ENCODE assay signal across 9 mouse cellular contexts in the genomic region with DNA sequence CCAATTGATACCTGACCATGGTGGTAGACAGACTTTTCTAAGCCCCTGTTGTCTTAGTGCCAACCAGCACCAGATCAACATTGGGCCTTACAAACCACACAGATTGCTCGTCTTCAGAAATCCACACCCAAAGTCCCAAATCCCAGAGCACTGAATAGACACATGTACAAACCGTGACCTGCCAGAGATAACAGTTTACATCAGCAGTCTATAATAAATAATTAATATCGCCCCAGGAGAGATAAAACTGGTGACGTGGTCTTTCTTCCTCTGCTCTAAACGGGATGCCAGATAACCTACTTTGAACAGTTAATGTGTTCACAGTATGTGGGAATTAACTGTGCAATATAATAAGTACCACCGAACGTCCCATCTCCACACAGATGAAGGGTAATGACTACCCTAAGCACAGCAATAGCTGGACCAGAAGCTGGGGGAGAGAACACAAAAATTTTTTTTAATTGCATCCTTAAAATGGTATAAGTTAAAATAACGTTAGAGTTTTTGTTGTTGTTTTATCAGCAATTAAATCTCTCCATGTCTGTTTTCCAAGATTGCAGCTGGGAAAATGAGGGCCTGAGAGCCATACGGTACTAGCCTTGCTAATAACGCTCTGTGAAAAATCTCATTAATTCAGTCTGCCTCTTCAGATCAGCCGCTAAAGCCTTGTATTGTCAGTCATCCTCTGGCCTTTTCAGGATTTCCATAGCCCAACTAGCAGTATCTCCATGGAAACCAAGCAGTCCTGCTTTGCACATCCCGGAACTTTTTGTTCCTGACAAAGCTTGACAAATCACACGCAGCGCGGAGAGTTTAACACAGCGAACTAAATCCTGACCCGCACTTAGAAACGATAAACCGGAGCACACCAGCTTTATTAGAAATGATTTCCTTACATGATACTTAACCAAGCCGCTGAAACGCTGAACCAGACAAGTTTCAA.
DNase-seq lines count a peak whose midpoint lies in the region; ATAC-seq lines count a peak whose summit lies in the region.
"Had no signal": no experiment of that assay in that cellular context is flagged by ENCODE, and none has a peak within 500 bp of the region (broad histone marks: within the 10 kb centered on the region; RNA-seq: fewer than 3 reads in every experiment).

No protein-coding gene starts in this region.

- peak; percentile 93 for ATAC-seq in forebrain, embryonic 13.5 days
- peak; percentile 84 for ATAC-seq in hindbrain, embryonic 14.5 days (ENCODE audit: low FRiP score)
- no peak for ATAC-seq in limb, embryonic 13.5 days (ENCODE audit: low FRiP score, low read depth)

- H3K4me2 ChIP-seq in forebrain, embryonic 13.5 days = peak overlapping the region; percentile 59
- H3K4me2 ChIP-seq in hindbrain, embryonic 14.5 days (replicated peaks) = peak overlapping the region; percentile 44
- H3K4me2 ChIP-seq in limb, embryonic 13.5 days (replicated peaks) = peak overlapping the region; percentile 49
- H3K4me2 ChIP-seq: liver, embryonic 15.5 days had no signal

- no peaks in the 10 kb centered on the region for H3K36me3 ChIP-seq in forebrain, embryonic 13.5 days (ENCODE audit: poor library complexity, severe bottlenecking)
- no peaks in the 10 kb centered on the region for H3K36me3 ChIP-seq in hindbrain, embryonic 14.5 days (replicated peaks; ENCODE audit: control insufficient read depth, insufficient read depth)
- H3K36me3 ChIP-seq in limb, embryonic 13.5 days = no peaks in the 10 kb centered on the region
- H3K36me3 ChIP-seq: liver, embryonic 15.5 days had no signal

- no peaks in the 10 kb centered on the region for H3K9me3 ChIP-seq in forebrain, embryonic 13.5 days (replicated peaks)
- no peaks in the 10 kb centered on the region for H3K9me3 ChIP-seq in hindbrain, embryonic 14.5 days (ENCODE audit: control insufficient read depth, low read length)
- no peaks in the 10 kb centered on the region for H3K9me3 ChIP-seq in limb, embryonic 13.5 days
- H3K9me3 ChIP-seq: liver, embryonic 15.5 days had no signal

- peak overlapping the region; percentile 94 for H3K27ac ChIP-seq in forebrain, embryonic 13.5 days
- H3K27ac ChIP-seq in hindbrain, embryonic 14.5 days = peak overlapping the region; percentile 67
- no peak overlapping the region for H3K27ac ChIP-seq in limb, embryonic 13.5 days
- H3K27ac ChIP-seq: liver, embryonic 15.5 days had no signal

- H3K4me3 ChIP-seq in forebrain, embryonic 13.5 days = peak overlapping the region; percentile 19
- H3K4me3 ChIP-seq in hindbrain, embryonic 14.5 days (replicated peaks; ENCODE audit: low read length) = peak overlapping the region; percentile 9; the same call in 1 of the 2 replicates
- H3K4me3 ChIP-seq in limb, embryonic 13.5 days = peak overlapping the region; percentile 3
- H3K4me3 ChIP-seq: liver, embryonic 15.5 days had no signal

- WGBS in forebrain, embryonic 13.5 days = 2% methylated on average over 21 of the region's 21 CpGs
- 5% methylated on average over 21 of the region's 21 CpGs for WGBS in hindbrain, embryonic 14.5 days
- WGBS in limb, embryonic 13.5 days = 17% methylated on average over 21 of the region's 21 CpGs

- peak overlapping the region; percentile 51 for H3K9ac ChIP-seq in forebrain, embryonic 13.5 days
- no peak overlapping the region for H3K9ac ChIP-seq in hindbrain, embryonic 14.5 days
- H3K9ac ChIP-seq in limb, embryonic 13.5 days = no peak overlapping the region
- H3K9ac ChIP-seq: liver, embryonic 15.5 days had no signal

- H3K4me1 ChIP-seq in forebrain, embryonic 13.5 days = peaks cover 41% of the 10 kb centered on the region
- peaks cover 34% of the 10 kb centered on the region for H3K4me1 ChIP-seq in hindbrain, embryonic 14.5 days (replicated peaks; ENCODE audit: control insufficient read depth, insufficient read depth, low read length)
- H3K4me1 ChIP-seq in limb, embryonic 13.5 days = peaks cover 21% of the 10 kb centered on the region
- H3K4me1 ChIP-seq: liver, embryonic 15.5 days had no signal

- DNase-seq in cerebellum, postnatal 10 days = peak; percentile 30 to 33
- DNase-seq in cerebellum, adult 8-10 months = no peak
- peak; percentile 77 for DNase-seq in hindbrain, embryonic 14.5 days (ENCODE audit: low spot score)
- peak; percentile 22 for DNase-seq in right cerebral cortex, postnatal 4 days
- no peak for DNase-seq in adrenal gland, postnatal 25 days
- DNase-seq in urinary bladder, postnatal 36 days (ENCODE audit: low spot score in 2 of 2) = no peak

- H3K27me3 ChIP-seq in forebrain, embryonic 13.5 days = no peaks in the 10 kb centered on the region
- H3K27me3 ChIP-seq in hindbrain, embryonic 14.5 days (ENCODE audit: control insufficient read depth, insufficient read depth, low read length) = no peaks in the 10 kb centered on the region
- peaks cover 27% of the 10 kb centered on the region for H3K27me3 ChIP-seq in limb, embryonic 13.5 days

Comparison
In these comparisons a context has a peak if more than half of its experiments do, and no peak if none do; other contexts are left out.
1. DNase-seq: peak in cerebellum, postnatal 10 days (2 of 2), hindbrain, embryonic 14.5 days (single experiment) and right cerebral cortex, postnatal 4 days (single experiment); none in cerebellum, adult 8-10 months (single experiment), adrenal gland, postnatal 25 days (single experiment) and urinary bladder, postnatal 36 days (0 of 2).
2. Peak in every context shown above with its lines, with median percentiles within 50 percentile points of each other: H3K4me2 ChIP-seq and H3K4me3 ChIP-seq.